Mouse (Mus musculus) mouse embryonic stem cell (cell line): ENCODE data around the gene Prkca.

Source experiments
- in situ Hi-C, 2 experiments: fragments of 300-500 bp; cut with MboI; formaldehyde crosslinking; loops; 1 replicate in 1 of 2; 3 replicates in 1 of 2; pipeline ENCODE4 v1.14.3; 2019 to 2020; ENCODE audit warnings: low sequenced_read_pairs in 2 of 2, low pct_unique_long_range_greater_than_20kb in 1 of 2, mixed read lengths in 1 of 2; ENCODE audit not compliant: unreplicated experiment in 1 of 2

Gene Prkca

GRCm38 (mm10) chr11:108224233-108224973, 119.3 kb downstream of the Prkca start:
- in situ Hi-C loops = no loop called here

GRCm38 (mm10) chr11:108223613-108224232, 120.0 kb downstream of the Prkca start:
- in situ Hi-C loops = no loop called here

GRCm38 (mm10) chr11:108223154-108223553, 120.6 kb downstream of the Prkca start:
- in situ Hi-C loops = no loop called here

- in situ Hi-C loops = no loop called here
These were observed 121.1 kb downstream of the Prkca start for GRCm38 (mm10) chr11:108222616-108223015.

GRCm38 (mm10) chr11:108222026-108222425, 121.7 kb downstream of the Prkca start:
- in situ Hi-C loops = no loop called here

GRCm38 (mm10) chr11:108221124-108221835, 122.4 kb downstream of the Prkca start:
- in situ Hi-C loops = no loop called here

- in situ Hi-C loops = no loop called here
These were observed 123.1 kb downstream of the Prkca start for GRCm38 (mm10) chr11:108220605-108221004.

- in situ Hi-C loops = no loop called here
These were observed 126.7 kb downstream of the Prkca start for GRCm38 (mm10) chr11:108217043-108217442.

- in situ Hi-C loops = no loop called here
These were observed 127.7 kb downstream of the Prkca start for GRCm38 (mm10) chr11:108216064-108216463.

- in situ Hi-C loops = no loop called here
These were observed 128.3 kb downstream of the Prkca start for GRCm38 (mm10) chr11:108215466-108215865.

- in situ Hi-C loops = no loop called here
These were observed 129.1 kb downstream of the Prkca start for GRCm38 (mm10) chr11:108214521-108215223.

- in situ Hi-C loops = no loop called here
These were observed 129.9 kb downstream of the Prkca start for GRCm38 (mm10) chr11:108213783-108214182.

- in situ Hi-C loops = no loop called here
These were observed 131.1 kb downstream of the Prkca start for GRCm38 (mm10) chr11:108212638-108213037.

GRCm38 (mm10) chr11:108212030-108212429, 131.7 kb downstream of the Prkca start:
- in situ Hi-C loops = no loop called here

GRCm38 (mm10) chr11:108210749-108211148, 133.0 kb downstream of the Prkca start:
- in situ Hi-C loops = no loop called here

GRCm38 (mm10) chr11:108206602-108207001, 137.1 kb downstream of the Prkca start:
- in situ Hi-C loops = no loop called here

GRCm38 (mm10) chr11:108204895-108205248, 138.9 kb downstream of the Prkca start:
- in situ Hi-C loops = no loop called here

GRCm38 (mm10) chr11:108204202-108204894, 139.4 kb downstream of the Prkca start:
- in situ Hi-C loops = no loop called here
